Comparison of ENCODE assay signal across 18 mouse cellular contexts in the genomic region with DNA sequence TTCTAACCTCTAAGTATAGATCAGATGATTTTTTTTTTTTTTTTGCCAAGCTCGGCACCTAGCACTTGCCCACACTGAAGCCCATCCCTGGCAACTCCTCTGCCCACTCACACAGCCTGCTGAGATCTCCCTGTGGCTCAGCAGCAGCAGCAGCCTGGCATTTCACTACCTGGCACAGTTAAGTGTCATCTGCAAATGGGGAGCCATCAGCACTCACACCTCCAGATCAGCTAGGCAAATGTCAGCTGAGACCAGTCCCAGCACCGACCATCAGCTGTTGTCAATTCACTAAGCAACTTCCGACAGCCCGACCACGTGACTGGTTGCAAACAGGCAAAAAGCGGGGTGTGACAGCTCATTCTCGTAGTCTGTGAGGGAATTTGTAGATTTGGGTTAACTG.
A peak's percentile ranks its signal among the peaks of the same experiment; 100 is the strongest.
DNase-seq lines count a peak whose midpoint lies in the region.
"Had no signal": no experiment of that assay in that cellular context is flagged by ENCODE, and none has a peak within 500 bp of the region (broad histone marks: within the 10 kb centered on the region; RNA-seq: fewer than 3 reads in every experiment).

No protein-coding gene starts in this region.

- H3K9me3 ChIP-seq in hindbrain, embryonic 10.5 days = no peaks in the 10 kb centered on the region
- H3K9me3 ChIP-seq: embryonic facial prominence, embryonic 12.5 days; heart, embryonic 15.5 days; hindbrain, embryonic 13.5 days; midbrain, embryonic 12.5 days had no signal

- H3K4me1 ChIP-seq in hindbrain, embryonic 10.5 days (replicated peaks) = no peaks in the 10 kb centered on the region
- H3K4me1 ChIP-seq: embryonic facial prominence, embryonic 12.5 days; heart, embryonic 15.5 days; hindbrain, embryonic 13.5 days; midbrain, embryonic 12.5 days had no signal

- H3K27me3 ChIP-seq in hindbrain, embryonic 10.5 days (ENCODE audit: insufficient read depth, poor library complexity, severe bottlenecking) = no peaks in the 10 kb centered on the region
- H3K27me3 ChIP-seq: embryonic facial prominence, embryonic 12.5 days; heart, embryonic 15.5 days; hindbrain, embryonic 13.5 days; midbrain, embryonic 12.5 days had no signal

- 83% methylated on average over 7 of the region's 7 CpGs for WGBS in hindbrain, embryonic 10.5 days

- no peak overlapping the region for H3K27ac ChIP-seq in hindbrain, embryonic 10.5 days
- H3K27ac ChIP-seq: embryonic facial prominence, embryonic 12.5 days; heart, embryonic 15.5 days; hindbrain, embryonic 13.5 days; midbrain, embryonic 12.5 days had no signal

- peak; percentile 14 for DNase-seq in ES-CJ7 (ENCODE audit: low read depth, low spot score)
- DNase-seq in brain, adult 2 months (ENCODE audit: low read depth, low spot score) = peak; percentile 91
- peak; percentile 55 for DNase-seq in layer of hippocampus, adult 9-11 months
- DNase-seq in left cerebral cortex, postnatal 14 days (ENCODE audit: low spot score in 2 of 2) = peak; percentile 39 to 45
- no peak for DNase-seq in hindbrain, embryonic 10.5 days (ENCODE audit: low spot score)
- no peak for DNase-seq in spleen, adult 18-20 months
- no peak for DNase-seq in adrenal gland, postnatal 10 days
- DNase-seq in c-Kit-positive CD71-positive TER-119-positive erythroid progenitor cells, embryonic 14.5 days (ENCODE audit: low spot score) = no peak
- DNase-seq: adrenal gland, postnatal 25 days; heart, adult 18-20 months; kidney, postnatal 14 days; liver, postnatal 0 days; lung, postnatal 4 days; thymus, postnatal 14 days had no signal

- H3K4me3 ChIP-seq in hindbrain, embryonic 10.5 days = no peak overlapping the region
- H3K4me3 ChIP-seq: embryonic facial prominence, embryonic 12.5 days; heart, embryonic 15.5 days; hindbrain, embryonic 13.5 days; midbrain, embryonic 12.5 days had no signal

- intact Hi-C loops in left cerebral cortex, postnatal 14 days (cut with DNase I) = no loop called here

- no peaks in the 10 kb centered on the region for H3K36me3 ChIP-seq in hindbrain, embryonic 10.5 days
- H3K36me3 ChIP-seq: embryonic facial prominence, embryonic 12.5 days; heart, embryonic 15.5 days; hindbrain, embryonic 13.5 days; midbrain, embryonic 12.5 days had no signal

Comparison
In these comparisons a context has a peak if more than half of its experiments do, and no peak if none do; other contexts are left out.
1. DNase-seq: peak in ES-CJ7 (single experiment), brain, adult 2 months (single experiment), layer of hippocampus, adult 9-11 months (single experiment) and left cerebral cortex, postnatal 14 days (2 of 2); none in hindbrain, embryonic 10.5 days (single experiment), spleen, adult 18-20 months (0 of 2), adrenal gland, postnatal 10 days (single experiment) and c-Kit-positive CD71-positive TER-119-positive erythroid progenitor cells, embryonic 14.5 days (single experiment).